Mouse (Mus musculus): ENCODE measurements around the gene Spata3. TPM values are rescaled to one million over a fixed set of nuclear protein-coding genes. Genes with fewer than 3 reads are reported as not detected.
A peak's percentile ranks its signal among the peaks of the same experiment; 100 is the strongest.

Gene Spata3
- polyA plus RNA-seq, 1 experiment from 2014 or later, result not detected

DNA sequence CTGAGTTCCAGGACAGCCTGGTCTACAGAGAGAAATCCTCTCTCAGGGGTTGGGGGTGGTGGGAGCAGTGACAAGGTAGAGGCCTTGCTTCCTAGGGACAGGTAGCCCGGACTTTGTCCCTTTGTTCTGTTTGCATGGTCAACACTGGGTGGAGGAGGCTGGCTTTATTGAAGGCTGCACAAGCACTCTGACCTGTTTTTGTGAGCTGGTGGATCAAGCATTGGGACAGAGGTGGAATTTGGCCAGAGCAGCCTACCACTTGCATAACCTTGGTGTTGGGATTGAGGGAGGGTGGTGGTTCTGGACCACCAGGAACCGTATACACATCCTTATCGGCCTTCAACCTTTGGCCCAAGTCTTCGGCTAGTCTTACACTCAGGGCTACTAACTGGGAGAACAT, 39.7 kb downstream of the Spata3 start:
- Histone ChIP-seq H3K36me3 (no peaks in the 10 kb centered on the region), H3K27ac (replicated peaks) (no peak overlapping the region), H3K27me3 (no peaks in the 10 kb centered on the region), H3K4me1 (0 out of 2 replicates have a peak, but pooled peaks cover 3% of the 10 kb centered on the region), H3K9ac (no peak overlapping the region), H3K4me2 (replicated peaks) (no peak overlapping the region), H3K4me3 (replicated peaks) (no peak overlapping the region), H3K9me3 (replicated peaks) (no peaks in the 10 kb centered on the region)
- ATAC-seq (ENCODE audit: insufficient number of reproducible peaks, low FRiP score, low TSS enrichment, low read depth), result no peak
- WGBS, result 87% methylated on average over 4 of the region's 4 CpGs

DNA sequence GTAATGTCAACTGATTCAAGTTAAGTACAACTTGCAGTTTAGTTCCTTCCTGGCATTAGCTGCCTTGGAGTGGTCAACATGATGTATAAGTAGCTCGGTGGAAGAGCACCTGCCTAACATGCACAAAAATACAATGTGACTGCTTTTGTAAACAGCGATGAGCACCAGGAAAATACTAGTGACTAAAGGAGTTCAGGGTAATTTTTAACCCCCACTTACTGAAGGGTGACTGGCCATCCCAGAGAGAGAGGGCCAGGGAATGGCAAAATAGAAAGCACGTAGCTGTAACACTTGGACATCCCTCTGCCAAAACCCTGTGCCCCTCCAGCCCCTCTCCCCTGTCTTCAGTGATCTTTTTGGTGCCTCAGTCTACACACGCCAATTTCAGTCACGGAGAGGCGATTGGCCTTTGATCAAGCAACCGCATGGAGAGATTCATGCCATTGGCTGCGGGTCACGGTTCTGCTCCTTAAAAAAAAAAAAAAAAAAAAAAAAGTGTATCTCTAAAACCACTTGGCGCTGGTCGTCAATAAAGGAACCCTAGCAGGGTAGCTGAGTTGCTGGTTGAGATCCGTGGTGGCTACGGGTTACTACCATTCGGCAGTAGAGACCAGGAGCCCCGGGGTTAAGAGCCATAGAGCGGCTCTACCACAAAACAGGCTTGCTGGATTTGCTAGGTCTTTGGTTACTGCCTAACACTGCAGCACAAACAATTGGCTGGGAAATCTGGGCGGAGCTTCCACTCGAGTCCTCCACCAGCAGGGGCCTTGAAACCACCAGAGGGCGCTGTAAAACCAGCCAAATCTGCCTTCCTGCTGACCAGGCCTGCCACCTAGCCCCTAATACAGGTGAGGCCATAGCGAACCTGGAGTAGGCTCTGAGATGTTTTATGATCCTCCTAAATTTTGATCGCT, 42.5 kb downstream of the Spata3 start:
- H3K4me2 ChIP-seq (replicated peaks), result peak overlapping the region; percentile 58
- H3K36me3 ChIP-seq, result no peaks in the 10 kb centered on the region
- H3K27ac ChIP-seq (replicated peaks), result no peak overlapping the region
- 10% methylated on average over 21 of the region's 21 CpGs for whole genome bisulfite sequencing
- ATAC-seq (ENCODE audit: insufficient number of reproducible peaks, low FRiP score, low TSS enrichment, low read depth), result peak; percentile 81
- H3K9me3 ChIP-seq (replicated peaks), result no peaks in the 10 kb centered on the region
- H3K4me3 ChIP-seq (replicated peaks), result peak overlapping the region; percentile 38
- 0 out of 2 replicates have a peak, but pooled peaks cover 3% of the 10 kb centered on the region for H3K4me1 ChIP-seq
- H3K27me3 ChIP-seq, result no peaks in the 10 kb centered on the region
- peak overlapping the region; percentile 13; the same call in 1 of the 2 replicates for H3K9ac ChIP-seq

DNA sequence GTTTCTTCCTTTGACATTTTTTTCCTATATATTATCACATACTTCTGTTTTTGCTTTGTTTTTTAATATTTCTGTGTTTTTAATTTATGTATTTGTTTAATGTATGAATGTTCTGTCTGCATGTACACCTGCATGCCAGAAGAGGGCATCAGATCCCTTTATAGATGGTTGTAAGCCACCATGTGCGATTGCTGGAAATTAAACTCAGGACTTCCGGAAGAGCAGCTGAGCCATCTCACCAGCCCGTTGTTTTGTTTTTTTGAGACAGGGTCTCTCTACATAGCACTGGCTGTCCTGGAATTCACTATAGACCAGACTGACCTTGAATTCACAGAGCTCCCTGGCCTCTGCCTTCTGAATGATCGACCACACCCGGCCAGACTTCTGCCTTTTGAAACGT, 45.9 kb downstream of the Spata3 start:
- no peak for ATAC-seq (ENCODE audit: insufficient number of reproducible peaks, low FRiP score, low TSS enrichment, low read depth)
- Histone ChIP-seq H3K36me3 (no peaks in the 10 kb centered on the region), H3K4me1 (peaks cover 13% of the 10 kb centered on the region), H3K9me3 (replicated peaks) (no peaks in the 10 kb centered on the region), H3K27me3 (no peaks in the 10 kb centered on the region), H3K9ac (no peak overlapping the region), H3K4me2 (replicated peaks) (no peak overlapping the region), H3K27ac (replicated peaks) (no peak overlapping the region), H3K4me3 (replicated peaks) (no peak overlapping the region)
- 75% methylated on average over 6 of the region's 6 CpGs for WGBS

DNA sequence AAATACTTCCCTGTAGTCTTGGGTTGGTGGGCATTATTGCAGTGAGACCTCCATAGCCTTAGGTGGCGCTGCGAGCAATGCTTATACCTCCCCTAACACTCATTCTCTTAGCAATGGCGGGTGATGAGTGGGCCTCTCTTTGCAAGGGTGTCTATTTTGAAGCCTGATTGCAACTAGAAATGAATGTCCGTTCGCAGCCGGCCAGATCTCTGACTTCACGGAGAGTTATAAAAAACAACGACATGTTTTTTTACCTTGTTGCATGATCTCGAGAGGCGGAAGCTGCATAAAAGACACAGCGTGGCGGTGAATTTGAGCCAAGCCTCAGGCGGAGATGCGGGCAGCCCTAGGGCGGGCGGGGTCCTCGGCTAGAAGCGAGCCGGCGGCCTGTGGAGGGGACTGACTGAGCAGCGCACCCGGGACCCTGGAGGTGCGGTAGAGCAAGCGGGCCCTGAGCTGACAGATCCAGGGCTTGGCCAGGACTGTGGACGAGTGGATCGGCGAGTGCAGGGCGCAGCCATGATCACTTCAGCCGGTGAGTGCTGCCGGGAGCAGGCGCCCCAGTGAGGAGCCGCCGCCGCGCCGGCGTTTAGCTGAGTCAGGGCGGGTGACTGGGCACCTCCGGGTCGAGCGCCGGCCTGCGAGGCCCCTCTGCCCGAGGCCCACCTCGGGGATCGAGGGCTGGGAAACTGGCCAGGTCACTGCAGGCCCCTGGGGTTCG, 47.8 kb downstream of the Spata3 start, which contains the start of gene Psmd1:
TSS of gene Psmd1 (plus strand) at position 117 of the 721 bp plus-strand sequence.
- Histone ChIP-seq H3K9me3 (replicated peaks) (no peaks in the 10 kb centered on the region), H3K36me3 (no peaks in the 10 kb centered on the region), H3K4me2 (replicated peaks) (peak within 1 kb of the TSS; percentile 81), H3K27ac (replicated peaks) (peak within 1 kb of the TSS; percentile 78), H3K4me3 (replicated peaks) (peak within 1 kb of the TSS; percentile 95), H3K27me3 (no peaks in the 10 kb centered on the region), H3K9ac (peak within 1 kb of the TSS; percentile 98), H3K4me1 (peaks cover 9% of the 10 kb centered on the region)
- under 1% methylated on average over 47 of the region's 47 CpGs for WGBS
- peak; percentile 92 for ATAC-seq (ENCODE audit: insufficient number of reproducible peaks, low FRiP score, low TSS enrichment, low read depth)

DNA sequence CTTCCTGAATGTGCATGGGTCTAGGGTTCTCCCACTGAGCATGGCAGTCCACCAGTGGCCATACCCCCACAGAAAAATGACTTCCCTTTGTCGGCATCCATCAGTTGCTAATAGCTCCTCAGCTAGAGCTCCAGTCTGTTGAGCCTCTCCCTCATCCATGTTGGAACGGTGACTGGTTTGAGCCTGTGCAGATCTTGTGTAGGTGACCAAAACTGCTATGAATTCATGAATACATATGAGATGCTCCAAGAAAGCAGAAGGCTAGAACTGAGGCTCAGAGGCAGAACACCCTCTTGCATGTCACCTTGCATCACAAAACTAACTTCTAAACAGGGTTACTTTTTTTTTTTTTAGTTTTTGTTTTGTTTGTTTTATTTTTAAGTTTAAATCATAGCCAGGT, 59.9 kb downstream of the Spata3 start:
- Histone ChIP-seq H3K4me3 (replicated peaks) (no peak overlapping the region), H3K36me3 (peaks cover 74% of the 10 kb centered on the region), H3K4me1 (no peaks in the 10 kb centered on the region), H3K9me3 (replicated peaks) (no peaks in the 10 kb centered on the region), H3K27me3 (no peaks in the 10 kb centered on the region), H3K27ac (replicated peaks) (no peak overlapping the region), H3K9ac (no peak overlapping the region), H3K4me2 (replicated peaks) (no peak overlapping the region)
- WGBS, result 99% methylated on average over 2 of the region's 2 CpGs
- ATAC-seq (ENCODE audit: insufficient number of reproducible peaks, low FRiP score, low TSS enrichment, low read depth), result no peak

Other genes starting within 250 kb of the Spata3 start
- 1.6 and 1.7 TPM in 2 replicates for gene A630001G21Rik, start 238.2 kb upstream of the Spata3 start, polyA plus RNA-seq (2015; fragmentation: Nextera tagmentation; extraction: Ambion mirVana)
- 30.3 and 31.3 TPM in 2 replicates for gene Cab39, start 223.4 kb upstream of the Spata3 start, polyA plus RNA-seq (2015; fragmentation: Nextera tagmentation; extraction: Ambion mirVana)
- 283 and 290 TPM in 2 replicates for gene Itm2c, start 122.5 kb upstream of the Spata3 start, polyA plus RNA-seq (2015; fragmentation: Nextera tagmentation; extraction: Ambion mirVana)
- 0.45 and 1.2 TPM in 2 replicates for gene 4933407L21Rik, start 88.3 kb upstream of the Spata3 start, polyA plus RNA-seq (2015; fragmentation: Nextera tagmentation; extraction: Ambion mirVana)
- gene Gpr55, start 55.8 kb upstream of the Spata3 start, polyA plus RNA-seq (2015; fragmentation: Nextera tagmentation; extraction: Ambion mirVana), result 0.19 and 0.26 TPM in 2 replicates
- 0.66 and 0.81 TPM in 2 replicates for gene 2810459M11Rik, start 29.0 kb downstream of the Spata3 start, polyA plus RNA-seq (2015; fragmentation: Nextera tagmentation; extraction: Ambion mirVana)
- gene Psmd1, start 47.6 kb downstream of the Spata3 start, polyA plus RNA-seq (2015; fragmentation: Nextera tagmentation; extraction: Ambion mirVana), result 146 and 149 TPM in 2 replicates
- gene Htr2b, start 95.2 kb downstream of the Spata3 start, polyA plus RNA-seq (2015; fragmentation: Nextera tagmentation; extraction: Ambion mirVana), result 0.89 and 1.4 TPM in 2 replicates
- gene Gm21972, start 116.8 kb downstream of the Spata3 start, polyA plus RNA-seq (2015; fragmentation: Nextera tagmentation; extraction: Ambion mirVana), result 0.51 TPM in 1 of 2 replicates, not detected in the other
- gene Armc9, start 138.0 kb downstream of the Spata3 start, polyA plus RNA-seq (2015; fragmentation: Nextera tagmentation; extraction: Ambion mirVana), result 22.5 and 25.4 TPM in 2 replicates